Mouse (Mus musculus): ENCODE measurements around the gene Cd86.

GRCm38 (mm10) chr16:36634971-36635710 is 30.7 kb downstream of the Cd86 start:
- TF ChIP-seq POLR2A (IDR thresholded peaks at IDR 0.05; ENCODE audit: control insufficient read depth, low read depth, low read length) (no peak), CTCF (IDR thresholded peaks at IDR 0.05; ENCODE audit: control insufficient read depth, insufficient read depth, insufficient replicate concordance, low read depth, low read length) (no peak)
